Mouse (Mus musculus): ENCODE data around the gene Hk3.

Gene Hk3

DNA sequence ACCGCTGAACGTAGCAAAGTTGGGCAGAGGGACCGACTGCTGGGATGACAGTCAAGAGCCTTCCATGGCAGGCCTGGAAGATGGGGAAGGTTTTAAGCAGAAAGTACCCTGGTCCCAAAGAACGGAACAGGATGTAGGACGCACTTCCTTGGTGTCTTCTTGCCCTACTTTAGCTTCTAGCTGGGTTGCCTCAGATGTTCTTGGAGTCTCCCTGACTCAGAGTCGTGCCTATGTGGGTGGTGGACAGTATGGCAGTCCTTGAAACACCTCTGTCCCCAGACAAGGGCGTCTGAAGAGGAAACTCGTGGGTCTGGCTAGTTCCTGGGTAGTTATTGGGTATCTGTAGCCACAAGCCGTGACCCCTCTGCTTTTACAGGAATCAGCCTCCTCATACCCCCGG lies 19.1 kb downstream of the Hk3 start:
- no peak for DNase-seq (ENCODE audit: low spot score in 2 of 2)

DNA sequence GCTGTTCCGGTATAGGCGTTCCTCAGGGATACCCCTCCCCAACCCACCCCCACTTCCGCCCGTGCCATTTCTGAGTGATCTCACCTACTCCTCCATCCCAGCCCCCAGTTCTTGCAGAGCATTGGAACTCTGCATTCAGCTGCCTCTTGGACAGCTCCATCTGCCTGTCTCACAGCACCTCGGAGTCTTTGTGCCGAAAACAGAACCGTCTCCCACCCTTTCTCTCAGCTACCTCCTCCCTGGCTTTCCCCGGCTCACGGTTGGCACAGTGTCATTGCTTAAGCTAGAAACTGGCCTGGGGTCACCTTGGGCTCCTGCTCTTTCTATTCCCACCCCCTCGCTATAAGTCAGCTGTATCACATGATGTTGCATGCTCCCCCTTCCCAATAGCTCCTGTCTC lies 20.8 kb downstream of the Hk3 start:
- DNase-seq (ENCODE audit: low spot score in 2 of 2) = no peak

DNA sequence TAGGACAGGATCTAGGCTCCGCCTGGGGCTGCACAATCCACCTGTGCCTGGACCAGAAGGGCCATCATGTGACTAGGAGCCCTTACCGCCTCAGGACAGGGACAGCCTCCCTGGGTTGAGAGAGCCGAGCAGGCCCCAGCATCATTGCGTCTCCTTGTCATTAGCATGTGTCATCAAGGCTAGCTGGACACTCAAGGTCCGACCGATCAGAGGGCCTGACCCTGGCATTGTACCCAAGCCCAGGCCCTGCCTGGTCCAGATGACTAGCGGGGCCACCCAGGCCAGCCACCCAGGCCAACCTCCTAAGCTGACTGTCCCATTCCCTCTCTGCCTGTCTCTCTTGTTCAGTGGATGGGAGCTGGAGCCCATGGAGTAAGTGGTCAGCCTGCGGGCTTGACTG lies 23.6 kb downstream of the Hk3 start:
- no peak for DNase-seq (ENCODE audit: low spot score in 2 of 2)

DNA sequence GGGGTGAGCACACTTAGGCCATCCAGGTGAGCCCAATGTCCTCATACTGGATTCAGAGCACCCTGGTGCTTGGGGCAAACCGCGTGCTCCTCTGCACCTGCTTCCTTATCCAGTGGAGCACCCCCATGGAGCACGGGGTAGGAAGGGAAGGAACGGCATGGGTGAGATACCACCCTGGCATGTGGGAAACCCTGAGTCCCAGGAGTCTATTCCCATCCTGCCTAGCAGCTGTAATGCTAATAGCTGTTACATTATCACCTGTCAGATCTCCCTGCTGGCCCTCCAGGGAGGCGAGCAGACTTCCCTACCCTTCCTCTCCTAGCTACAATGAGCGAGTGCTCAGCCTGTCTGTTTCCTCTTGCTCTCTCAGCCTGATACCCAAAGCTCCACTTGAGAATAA lies 26.0 kb downstream of the Hk3 start:
- DNase-seq (ENCODE audit: low spot score in 2 of 2) = no peak

DNA sequence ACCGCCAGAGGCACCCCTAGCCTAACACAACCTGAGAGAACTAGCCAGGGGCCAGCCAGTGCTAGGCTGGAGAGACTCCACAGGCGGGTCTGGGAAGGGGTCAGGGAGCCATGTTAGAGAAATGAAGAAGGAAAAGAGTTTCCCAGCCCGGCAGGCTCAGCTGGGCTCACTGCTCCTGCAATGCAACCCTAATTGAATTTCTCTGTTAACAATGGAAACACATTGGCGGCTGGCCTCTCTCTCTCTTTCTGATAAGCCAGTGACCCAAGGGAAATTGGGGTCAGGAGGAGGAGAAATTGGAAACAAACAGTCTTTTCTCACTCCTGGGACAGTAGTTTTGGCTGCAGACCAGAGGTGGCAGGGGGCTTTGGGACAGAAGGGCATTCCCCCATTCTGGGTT lies 26.6 kb downstream of the Hk3 start:
- DNase-seq (ENCODE audit: low spot score in 2 of 2) = no peak

DNA sequence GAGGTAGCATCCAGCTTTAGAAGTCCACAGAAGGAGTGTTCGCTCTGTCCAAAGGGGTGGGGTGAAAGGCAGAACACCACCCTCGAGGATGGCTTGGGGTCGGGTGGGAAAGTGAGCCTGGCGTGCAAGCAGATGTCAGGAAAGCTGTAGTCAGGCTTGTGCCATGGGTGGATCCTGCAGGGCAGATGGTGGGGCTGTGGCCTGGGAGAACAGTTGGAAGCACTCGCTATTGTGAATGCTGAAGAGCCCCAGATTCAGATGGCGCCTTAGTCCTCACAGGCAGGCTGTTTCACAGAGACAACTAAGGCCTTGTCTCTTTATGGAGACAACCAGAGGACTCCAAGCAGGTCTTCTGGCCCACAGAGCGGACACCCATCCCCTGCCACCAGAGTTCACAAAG lies 29.0 kb downstream of the Hk3 start:
- DNase-seq (ENCODE audit: low spot score in 2 of 2) = no peak

DNA sequence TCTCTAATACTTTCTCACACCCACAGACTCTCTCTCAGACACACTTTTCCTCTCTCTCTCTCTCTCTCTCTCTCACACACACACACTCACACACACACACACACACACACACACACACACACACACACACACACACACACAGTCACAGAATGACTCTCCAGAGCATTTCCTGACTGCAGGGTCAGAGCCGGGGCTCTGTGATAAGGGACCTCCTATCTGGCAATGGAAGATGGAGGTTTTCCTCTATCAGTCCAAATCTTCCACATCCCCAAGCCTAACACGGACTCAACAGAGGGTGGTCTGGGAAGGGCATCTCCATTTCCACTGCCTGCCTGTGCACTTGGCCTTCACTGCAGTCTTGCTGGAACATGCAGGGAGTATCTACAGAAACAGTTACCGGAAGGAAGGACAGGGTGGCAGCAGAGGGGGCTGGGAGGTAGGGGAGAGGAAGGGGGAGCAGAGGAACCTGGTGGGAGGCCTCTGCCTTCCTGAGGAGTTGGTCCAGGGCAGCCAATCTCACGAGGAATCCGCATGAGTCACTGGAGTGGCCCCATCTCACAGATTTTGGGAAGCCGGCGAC lies 32.9 kb downstream of the Hk3 start:
- DNase-seq (ENCODE audit: low spot score in 2 of 2) = no peak

DNA sequence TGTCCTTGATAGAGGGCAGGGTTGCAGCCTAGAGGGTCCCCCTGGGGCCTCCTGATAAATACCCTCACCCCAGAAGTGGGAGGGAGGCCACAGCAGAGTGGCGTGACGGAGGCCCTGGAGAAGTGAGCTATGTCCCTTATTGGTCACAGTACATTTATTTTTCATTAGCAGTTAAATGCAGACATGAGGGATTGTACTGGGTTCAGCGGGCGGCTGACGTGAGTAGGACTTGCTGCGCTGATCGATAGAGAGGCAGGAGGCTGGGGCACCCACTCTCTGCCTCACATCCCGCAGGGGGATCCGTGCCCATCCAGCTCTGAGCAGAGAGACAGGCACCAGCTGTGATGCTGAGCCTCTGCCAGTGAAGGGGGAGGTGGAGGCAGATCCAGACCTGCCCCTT lies 33.8 kb downstream of the Hk3 start:
- no peak for DNase-seq (ENCODE audit: low spot score in 2 of 2)

DNA sequence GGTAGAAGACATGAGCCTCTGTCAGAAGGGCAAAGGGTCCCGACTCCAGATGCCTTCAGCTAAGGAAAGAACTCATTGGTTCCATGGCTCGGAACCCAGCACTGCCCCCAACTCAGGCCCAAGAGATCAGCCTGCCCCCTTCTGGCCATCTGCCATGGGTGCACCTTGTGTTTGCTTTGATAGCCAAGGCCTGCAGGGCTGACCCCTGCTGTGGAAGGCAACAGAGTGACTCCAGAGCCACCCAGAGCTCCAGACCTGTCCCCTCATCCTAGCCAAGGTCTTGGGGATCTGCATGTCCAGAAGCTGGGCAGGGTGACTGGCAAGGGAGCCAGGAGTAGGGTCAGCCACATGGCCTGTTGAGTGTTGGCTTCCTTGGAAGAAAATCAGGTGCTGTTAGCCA lies 37.6 kb downstream of the Hk3 start:
- DNase-seq (ENCODE audit: low spot score in 2 of 2) = no peak

DNA sequence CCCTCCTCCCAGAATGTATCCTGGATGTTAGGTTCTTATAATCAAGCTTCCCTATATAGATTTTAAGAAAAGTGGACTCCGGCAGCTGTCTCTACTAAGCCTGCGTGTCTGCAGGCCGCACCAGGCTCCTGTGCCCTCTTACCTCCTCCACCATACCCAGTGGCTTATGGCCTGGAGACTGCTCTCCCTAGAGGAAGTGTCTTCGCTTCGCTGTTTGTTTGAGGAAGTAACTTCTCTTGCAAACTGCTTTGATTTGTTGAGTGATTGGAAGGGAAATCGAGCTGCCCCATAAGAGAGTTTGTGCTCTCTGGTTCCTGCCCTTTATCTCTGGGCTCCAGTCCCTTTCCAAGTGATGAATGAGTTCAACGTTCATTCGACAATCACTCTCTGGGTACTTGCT lies 38.2 kb downstream of the Hk3 start:
- no peak for DNase-seq (ENCODE audit: low spot score in 2 of 2)

DNA sequence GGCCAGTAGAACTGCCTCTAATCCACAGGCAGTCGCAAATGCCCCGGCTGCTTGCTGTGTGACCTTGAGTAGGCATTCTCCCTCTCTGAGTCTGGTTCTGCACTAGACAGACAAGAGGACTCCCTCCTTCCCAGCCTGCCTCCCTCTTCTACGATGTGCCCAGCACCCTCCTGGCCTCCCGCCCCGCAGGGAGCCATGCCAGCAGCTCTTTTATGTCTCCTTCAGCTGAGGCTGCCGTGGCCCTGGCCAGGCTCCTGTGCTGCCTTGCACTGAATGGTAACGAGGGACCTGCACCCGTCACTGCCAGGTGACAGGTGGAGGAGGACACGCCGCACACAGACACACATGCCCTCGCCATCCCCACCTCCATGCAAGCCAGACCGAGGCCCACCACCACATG lies 40.2 kb downstream of the Hk3 start:
- DNase-seq (ENCODE audit: low spot score in 2 of 2) = no peak

DNA sequence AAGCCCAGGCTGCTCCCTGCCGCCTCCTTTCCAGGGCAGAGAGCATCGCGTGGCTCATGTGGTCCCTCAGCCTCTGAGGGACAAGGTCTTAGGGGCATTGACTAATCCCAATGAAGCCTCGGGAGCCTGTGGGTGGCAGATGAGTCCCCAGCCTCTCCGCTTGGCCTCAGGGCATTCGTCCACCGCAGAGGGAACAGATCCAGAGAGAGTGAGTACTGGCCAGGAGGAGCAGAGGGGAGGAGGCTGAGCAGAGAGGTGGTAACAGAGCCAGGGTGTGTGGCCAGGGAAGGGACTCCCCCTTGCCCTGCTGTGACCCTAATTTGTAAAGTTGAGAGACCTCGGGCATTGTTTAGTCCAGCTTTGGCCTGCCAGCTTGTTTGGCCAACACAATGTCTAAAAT lies 42.4 kb downstream of the Hk3 start:
- DNase-seq (ENCODE audit: low spot score in 2 of 2) = no peak

DNA sequence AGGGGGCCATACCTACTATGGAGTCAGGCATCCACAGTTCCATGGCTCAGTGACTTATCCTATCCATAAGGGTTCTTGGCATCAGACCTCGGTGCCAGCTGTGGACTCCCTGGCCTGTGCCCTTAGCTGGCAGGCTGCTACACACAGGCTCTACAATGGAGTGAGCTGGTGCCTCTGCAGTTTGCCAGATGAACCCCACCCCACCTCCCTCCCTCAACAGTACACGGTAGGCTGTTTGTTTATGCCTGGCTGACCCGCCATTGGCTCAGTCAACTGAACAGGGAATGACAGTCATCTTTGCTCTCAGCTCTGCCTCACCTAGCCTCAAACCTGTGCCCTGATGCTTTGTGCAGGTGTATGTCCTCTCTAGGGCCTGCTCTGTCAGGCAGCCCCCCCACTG lies 45.6 kb downstream of the Hk3 start:
- DNase-seq (ENCODE audit: low spot score in 2 of 2) = no peak

DNA sequence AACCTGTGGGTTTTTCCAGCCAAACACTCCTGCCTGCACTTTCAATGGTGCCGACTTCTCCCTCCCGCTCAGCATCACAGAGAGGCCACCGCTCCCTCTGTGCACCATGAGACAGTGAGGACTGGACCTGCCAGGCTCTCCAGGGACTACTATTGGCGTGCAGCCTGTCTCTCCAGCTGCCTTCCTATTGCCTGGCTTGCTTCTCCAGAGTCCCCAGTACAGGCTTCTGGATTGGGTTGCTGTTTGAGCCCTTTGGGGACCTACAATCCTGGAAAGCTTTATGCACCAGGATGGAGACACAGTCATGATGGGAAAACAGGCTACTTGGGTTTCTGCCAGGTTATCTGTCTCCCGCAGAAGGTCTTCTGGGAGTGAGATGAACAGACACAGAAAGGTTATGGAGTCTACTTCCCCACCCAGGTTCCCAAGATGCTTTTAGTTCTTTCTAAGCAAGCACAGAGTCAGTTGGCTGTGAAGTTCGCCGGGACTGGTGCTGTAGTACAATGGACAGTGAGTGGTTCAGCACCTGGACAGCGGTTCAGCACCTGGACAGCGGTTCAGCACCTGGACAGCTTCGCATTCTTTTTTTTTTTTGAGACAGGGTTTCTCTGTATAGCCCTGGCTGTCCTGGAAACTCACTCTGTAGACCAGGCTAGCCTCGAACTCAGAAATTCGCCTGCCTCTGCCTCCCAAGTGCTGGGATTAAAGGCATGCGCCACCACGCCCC lies 50.5 kb downstream of the Hk3 start:
- peak in 1 of 2 experiments; percentile 55 for DNase-seq (ENCODE audit: low spot score in 2 of 2)

DNA sequence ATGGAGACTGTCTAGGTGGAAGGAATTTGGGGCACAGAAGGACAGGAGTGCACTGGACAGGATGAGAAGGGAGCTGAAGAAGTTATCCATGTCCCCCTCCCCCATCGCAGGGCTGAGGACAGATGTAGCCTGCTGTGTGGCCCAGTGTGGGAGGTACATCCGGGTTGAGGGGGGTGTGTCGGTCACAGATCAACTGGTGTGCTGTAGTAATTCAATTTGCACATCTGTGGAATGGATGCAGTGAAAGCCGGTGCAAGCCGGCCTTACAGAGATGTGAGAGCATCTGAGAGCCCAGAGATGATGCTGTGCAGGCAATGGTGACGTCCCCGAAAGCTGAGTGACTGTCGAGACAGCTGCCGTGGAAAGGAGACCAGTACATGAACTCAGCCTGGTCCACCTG lies 51.7 kb downstream of the Hk3 start:
- DNase-seq (ENCODE audit: low spot score in 2 of 2) = no peak

DNA sequence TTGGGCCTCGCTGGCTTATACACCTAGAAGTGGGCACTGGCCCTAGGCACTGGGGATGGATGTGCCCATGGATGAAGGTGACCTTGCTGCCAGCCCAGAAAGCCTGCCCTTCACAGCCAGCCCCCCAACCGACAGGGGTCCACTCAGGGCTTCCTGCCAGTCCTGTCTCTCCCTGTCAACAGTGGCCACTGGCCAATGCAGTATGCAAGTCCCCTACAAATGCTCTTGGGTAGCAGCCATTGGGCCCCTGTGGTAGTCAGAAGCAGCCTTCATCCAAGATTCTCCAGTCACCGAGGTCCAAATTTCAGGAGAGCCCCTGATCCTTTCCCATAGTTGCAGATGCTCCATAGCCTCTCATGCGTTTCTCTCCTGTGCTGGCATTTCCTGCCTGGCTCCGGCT lies 52.5 kb downstream of the Hk3 start:
- no peak for DNase-seq (ENCODE audit: low spot score in 2 of 2)

DNA sequence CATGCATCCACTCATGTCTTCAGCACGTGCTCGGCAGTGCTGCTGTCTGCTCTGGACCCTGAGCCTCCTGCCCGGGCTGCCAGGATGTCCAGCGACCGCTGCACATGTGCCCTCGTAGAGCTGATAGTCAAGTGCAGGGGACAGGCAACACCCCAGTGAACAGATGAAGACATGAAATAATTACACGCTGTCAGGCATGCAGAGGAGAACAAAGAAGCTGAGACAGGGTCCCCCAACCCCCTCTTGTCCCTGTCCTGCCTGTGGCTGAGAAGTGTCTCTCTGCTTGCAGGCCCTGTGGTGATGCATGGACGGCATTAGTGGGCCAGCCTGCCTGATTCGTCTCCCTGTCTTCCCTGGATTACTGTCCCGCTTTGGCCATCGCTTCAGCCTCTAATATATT lies 53.7 kb downstream of the Hk3 start:
- no peak for DNase-seq (ENCODE audit: low spot score in 2 of 2)

DNA sequence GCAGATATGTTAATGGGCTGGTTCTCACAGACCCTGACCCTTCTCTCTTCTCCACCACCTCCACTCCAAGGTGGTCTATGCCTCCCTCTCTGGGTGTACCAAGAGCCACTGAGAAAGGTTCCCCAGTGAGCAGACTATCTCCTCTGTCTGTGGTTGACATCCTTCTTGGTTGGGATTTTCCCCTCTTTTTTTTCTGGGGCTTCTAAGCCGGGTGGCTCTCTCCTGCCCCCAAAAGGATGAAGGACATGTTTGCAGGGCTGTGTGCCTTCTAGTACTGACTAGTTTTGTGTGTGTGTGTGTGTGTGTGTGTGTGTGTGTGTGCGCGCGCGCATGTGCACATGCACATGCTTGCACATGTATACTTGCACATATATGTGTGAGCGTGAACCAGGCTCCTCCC lies 55.9 kb downstream of the Hk3 start:
- DNase-seq (ENCODE audit: low spot score in 2 of 2) = no peak

DNA sequence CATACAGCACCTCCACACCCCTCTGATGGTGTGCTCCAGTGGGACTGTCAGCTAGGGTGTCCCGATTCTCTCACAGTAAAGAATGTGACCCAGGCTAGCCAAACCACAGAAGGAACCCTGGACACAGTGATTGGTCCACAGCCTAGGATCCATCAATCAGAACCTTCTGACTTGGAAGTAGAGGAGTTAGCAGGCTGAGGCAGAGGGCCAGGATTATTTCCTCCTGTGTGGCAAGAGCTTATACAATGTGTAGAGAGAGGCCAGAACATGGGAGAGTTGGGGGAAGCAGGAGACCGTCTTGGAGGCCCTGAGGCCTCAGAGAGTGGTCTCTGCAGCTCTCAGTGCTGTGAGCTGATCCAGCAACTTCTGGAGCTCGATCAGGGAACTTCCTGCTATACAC lies 60.7 kb downstream of the Hk3 start:
- DNase-seq (ENCODE audit: low spot score in 2 of 2) = no peak

DNA sequence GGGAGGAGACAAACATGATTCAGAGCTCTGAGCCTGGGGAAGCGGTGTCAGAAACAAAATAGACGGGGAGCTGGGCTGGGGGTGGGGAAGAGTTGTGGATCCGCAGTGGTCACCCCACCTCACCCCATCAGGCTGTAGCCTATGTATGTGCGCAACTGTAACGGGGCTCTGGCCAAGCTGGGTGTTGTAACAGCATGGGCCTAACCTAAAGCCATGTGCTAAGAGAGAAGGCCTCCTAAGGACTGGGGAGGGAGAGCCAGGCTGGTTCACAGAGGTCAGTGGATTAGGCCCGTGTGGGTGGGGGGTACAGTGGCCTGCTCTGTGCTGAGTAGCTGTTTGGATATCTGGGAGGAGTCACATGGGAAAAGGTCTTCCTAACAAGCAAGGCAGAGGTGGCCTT lies 61.3 kb downstream of the Hk3 start:
- DNase-seq (ENCODE audit: low spot score in 2 of 2) = no peak

DNA sequence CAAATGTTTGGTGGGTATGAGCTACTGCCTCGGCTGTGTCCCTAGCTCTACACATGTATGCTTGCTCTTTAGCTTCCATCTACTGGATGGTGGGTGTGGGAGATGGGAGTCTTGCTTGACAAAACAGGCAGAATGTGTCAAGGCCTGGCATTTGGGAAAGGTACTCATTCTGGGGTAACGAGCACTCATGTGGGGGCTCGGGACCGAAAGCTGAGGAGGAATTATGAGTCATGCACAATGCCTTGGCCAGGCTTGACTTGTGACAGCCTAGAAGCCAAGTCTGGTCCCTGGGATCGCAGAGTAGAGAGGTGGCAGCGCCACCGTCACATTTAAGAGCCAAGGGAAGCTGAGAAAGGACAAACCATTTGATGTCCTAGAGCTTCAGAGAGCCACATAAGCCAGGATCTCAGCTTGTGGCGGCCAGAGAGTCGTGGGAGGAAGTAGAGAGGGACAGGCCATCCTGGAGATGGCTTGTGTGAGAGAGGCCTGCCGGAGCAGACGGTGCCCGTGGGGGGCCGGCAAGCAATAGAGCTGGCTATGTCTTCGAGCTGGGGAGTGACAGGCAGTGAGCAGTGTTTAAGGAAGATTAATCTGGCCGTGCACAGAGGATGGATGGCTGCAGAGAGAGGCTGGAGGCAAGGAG lies 62.0 kb downstream of the Hk3 start:
- DNase-seq (ENCODE audit: low spot score in 2 of 2) = no peak

DNA sequence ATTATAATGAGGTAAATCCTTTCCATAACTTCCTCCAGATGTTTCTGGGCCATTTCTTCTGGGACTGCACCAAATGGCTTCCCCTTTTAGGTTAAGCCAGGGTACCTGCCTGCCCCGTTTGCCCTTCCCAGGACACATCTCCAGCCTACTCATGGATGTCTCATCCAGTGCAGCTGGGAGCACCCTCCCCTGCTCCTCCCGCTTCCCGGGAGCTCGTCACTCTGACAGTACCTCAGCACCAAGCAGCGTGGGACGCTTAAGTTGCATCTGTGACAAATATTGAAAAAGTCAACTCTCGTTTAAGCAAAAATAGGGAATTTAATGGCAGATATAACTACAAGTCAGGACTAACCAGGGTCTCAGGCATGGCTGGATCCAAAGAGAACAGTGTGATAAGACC lies 63.9 kb downstream of the Hk3 start:
- DNase-seq (ENCODE audit: low spot score in 2 of 2) = no peak

Measured in spleen, postnatal 10 days (tissue).